Mouse (Mus musculus) embryo, embryonic 10 days (tissue): ENCODE results near the gene Ano10.
"Not testable (repeated sequence)": the region's sequence is repeated elsewhere in the genome, so short reads cannot be mapped to it uniquely, and the experiment has no call there.

ENCODE experiments used
- DNase-seq: peaks from one replicate; pipeline ENCODE4 v3.0.0-alpha.2; 2015; ENCODE audit warnings: low spot score

Ano10 gene

DNA sequence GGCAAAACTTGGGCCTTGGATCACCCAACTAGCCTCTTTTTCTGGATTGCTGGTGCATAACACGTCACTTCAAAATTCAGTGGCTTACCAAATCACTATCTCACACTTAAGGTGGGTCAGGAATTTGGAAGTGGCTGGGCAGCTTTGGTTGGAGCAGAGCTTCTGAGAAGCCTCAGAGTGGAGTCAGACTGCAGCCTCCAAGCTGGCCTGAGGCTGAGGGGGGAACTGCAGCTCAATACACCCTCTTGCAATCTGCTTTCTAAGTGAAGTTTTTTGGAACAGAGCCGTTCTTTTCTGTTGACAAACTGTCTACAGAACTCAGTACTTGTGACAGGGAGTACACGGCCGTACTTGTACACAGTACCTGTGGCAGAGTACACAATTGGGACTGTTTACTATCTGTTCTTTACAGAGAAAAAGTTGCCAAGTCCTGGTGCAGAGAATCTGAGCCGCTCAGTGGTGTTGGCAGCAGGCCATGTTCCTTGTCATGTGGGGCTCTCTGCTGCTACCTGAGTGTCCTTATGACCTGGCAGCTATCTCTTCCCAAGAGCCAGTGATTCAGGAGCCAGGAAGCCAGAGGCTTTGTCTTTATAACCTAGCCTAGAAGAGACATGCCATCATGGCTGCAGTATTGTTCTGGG, 99.1 kb downstream of the Ano10 start:
- DNase-seq, result no peak

GRCm38 (mm10) chr9:122193823-122194222, 100.4 kb downstream of the Ano10 start:
- no peak for DNase-seq

DNA sequence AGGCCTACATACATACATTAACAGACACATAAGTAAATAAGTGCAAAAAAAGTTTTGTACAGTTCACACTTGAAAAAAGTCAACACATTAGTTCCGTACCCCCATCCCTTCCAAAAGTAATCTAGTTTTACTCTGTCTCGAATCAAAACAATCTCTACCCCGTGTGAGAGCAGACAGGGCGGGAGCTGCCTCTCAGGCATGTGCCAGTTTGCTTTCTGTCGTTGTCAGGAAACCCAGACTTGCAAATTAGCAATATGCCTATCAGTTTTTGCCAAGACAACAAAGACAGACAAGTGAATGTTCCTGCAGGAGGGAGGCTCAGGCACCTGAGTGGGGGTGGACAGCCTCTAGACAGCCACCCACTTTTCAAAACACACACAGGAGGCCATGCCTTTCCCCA, 100.9 kb downstream of the Ano10 start:
- DNase-seq, result no peak

GRCm38 (mm10) chr9:122188724-122189123, 105.5 kb downstream of the Ano10 start:
- no peak for DNase-seq

- no peak for DNase-seq
These were observed 106.7 kb downstream of the Ano10 start for GRCm38 (mm10) chr9:122187451-122187921.

- DNase-seq, result no peak
These were observed 107.5 kb downstream of the Ano10 start for GRCm38 (mm10) chr9:122186643-122187226.

- DNase-seq, result no peak
These were observed 108.3 kb downstream of the Ano10 start for GRCm38 (mm10) chr9:122185953-122186352.

DNA sequence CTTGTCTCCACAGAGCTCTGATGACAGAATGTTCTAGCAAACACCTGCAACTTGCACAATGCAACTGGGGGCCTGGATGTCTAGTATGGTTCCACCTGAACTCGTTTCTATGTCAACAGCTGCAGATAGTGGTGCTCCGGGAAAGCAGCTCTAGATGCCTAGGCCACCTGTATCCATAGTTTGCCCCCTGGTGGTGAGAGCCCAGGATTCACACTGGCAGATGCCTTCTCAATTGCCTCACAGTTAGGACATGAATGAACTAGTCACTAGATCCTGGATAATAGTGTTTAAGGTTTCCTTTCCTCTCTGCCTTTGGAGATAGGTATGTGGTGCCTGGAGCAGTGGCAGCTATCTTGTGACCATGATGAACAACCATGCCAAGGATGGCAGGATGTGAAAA, 109.2 kb downstream of the Ano10 start:
- DNase-seq, result peak; percentile 84

DNA sequence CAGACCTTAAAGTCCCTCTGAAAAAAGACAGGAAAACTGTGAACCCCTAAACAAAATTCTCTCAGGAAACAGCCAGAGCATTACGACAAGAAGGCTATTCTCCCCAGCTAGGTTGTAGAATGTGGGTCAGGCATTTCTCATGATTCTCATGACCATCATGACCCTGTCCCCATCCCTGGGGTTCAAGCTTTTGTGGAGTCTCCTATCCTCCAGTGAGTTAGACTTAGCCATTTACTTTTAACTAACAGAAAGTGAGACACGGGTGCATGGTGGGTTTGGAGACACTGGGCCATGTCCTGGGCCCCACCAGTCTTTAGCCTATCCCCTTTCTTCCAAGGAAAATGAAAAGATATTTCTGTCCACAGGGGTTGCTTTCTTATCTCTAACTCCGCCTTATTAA, 109.9 kb downstream of the Ano10 start:
- DNase-seq, result no peak

GRCm38 (mm10) chr9:122183074-122183473, 111.1 kb downstream of the Ano10 start:
- no peak for DNase-seq

DNA sequence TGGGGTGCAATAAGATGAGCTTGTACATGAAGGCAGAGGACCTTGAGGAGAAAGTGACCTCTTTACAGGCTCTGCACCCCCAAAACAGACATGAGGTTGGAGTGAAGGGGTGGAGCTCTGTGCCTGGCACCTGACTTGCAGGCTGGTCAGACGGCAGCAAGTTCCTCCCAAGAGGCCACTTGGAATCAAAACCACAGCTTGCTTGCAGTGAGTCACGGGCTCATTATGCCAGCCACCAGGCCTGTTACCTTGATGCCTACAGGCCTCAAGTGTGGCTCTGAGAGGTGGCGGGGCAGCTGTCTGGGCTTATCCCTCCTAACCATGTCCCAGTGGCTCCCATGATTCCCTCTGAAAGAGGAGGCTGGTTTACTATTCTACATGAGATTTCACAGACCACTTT, 114.1 kb downstream of the Ano10 start:
- DNase-seq, result no peak

DNA sequence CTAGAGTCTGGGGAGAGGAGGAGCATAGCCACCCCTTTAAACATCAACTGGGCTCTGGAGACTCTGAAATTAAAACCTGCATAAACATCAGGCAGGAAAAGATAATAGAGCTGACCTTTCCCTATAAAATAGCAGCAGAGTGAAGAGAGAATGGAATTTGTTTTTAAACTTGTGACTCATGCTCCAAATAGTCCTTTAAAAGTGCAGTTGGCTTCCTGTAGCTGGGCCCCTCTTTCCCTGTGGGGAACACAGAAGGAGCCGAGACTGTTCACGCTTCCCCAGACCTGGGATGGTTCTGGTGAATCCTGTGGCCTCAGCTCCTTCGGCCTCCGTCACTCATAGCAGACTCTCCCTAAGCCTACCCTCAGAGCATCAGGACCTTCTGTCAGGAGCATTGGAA, 115.8 kb downstream of the Ano10 start:
- DNase-seq, result no peak

DNA sequence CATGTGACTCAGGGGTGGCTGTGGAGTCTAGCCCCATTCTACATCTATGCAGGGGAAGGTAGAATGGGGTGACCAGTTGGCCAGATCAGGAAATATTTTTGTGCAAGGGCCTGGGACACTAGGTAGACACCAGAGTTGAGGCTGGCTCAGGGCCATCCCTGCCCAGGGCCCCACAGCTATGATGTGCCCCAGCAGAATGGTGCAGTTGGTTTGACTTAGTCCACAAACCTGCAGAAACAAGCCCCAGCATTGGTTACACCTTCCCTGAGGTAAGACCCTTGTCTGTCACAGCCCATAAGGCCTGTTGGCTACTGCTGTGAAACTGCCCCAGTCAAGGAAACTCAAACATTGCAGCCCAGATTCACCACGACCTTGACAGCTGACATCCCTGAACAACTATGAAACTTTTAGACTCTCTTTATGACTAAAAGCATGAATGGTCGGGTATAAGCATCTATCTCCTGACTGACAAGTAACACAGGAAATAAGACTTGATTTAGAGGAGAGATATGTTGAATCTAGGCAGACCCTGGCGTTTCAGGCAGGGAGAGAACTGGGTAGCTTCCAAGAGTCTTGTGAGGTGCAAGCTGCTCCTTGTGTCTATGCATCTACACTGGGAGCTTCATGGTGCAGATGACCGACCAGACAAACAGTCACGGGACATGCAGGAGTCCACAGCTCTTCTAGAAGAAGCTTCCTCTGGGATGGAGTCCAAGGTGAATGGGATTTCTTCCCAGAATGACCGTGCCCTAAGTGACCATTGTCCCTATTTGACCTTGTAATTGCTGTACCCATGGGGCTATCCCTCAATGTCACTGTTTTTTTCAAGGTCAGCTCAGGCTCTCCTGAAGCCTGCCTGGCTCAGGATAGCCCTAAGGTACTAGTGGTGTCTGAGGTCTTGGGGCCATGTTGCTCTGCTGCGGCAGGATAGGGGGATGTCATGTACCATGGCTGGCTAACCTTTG, 116.7 kb downstream of the Ano10 start:
- no peak for DNase-seq

- no peak for DNase-seq
These were observed 119.5 kb downstream of the Ano10 start for GRCm38 (mm10) chr9:122174723-122175122.

GRCm38 (mm10) chr9:122173405-122174233, 120.6 kb downstream of the Ano10 start:
- DNase-seq, result no peak

- no peak for DNase-seq
These were observed 121.5 kb downstream of the Ano10 start for GRCm38 (mm10) chr9:122172612-122173186.

- DNase-seq, result no peak
These were observed 124.3 kb downstream of the Ano10 start for GRCm38 (mm10) chr9:122169901-122170300.

- DNase-seq, result not testable (repeated sequence)
These were observed 126.5 kb downstream of the Ano10 start for GRCm38 (mm10) chr9:122167719-122168118.

GRCm38 (mm10) chr9:122164535-122164934, 129.7 kb downstream of the Ano10 start:
- DNase-seq, result no peak

- DNase-seq, result no peak
These were observed 137.2 kb downstream of the Ano10 start for GRCm38 (mm10) chr9:122157079-122157441.

DNA sequence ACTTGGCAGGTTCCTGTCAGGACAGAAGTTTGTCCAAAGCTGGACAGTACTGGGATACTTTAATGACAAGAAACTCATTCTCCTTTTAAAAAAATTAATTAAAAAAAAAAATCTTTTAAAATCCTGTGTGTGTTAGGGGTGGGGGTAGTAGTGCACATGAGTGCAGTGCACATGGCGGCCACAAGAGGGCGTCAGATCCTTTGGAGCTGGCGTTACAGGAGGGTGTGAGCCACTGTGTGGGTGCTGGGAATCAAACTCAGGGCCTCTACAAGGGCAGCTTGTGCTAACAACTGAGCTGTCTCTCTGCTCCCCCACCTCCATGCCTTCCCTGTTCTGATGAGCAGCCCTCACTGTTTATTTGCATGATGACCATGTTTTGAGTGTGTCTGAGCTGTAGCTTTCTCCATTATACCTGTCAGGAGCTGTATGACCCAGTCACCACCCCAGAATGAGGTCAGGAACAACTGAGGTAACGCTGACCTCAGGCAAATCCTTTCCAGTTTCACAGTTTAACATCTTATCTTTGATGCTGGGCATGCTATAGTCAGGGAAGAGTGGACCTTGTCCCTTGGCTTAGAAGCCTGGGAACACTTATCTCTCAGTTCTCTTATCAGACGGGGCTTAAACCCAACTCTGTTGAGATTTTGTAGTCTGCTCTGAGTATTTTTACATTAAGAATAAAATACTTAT, 137.7 kb downstream of the Ano10 start:
- DNase-seq, result no peak
